Mouse (Mus musculus): ENCODE data around the gene Ank2.

- TF ChIP-seq CTCF (IDR thresholded peaks at IDR 0.05; ENCODE audit: extremely low read depth, insufficient read length, insufficient replicate concordance, low read depth, low read length) (no peak), POLR2A (IDR thresholded peaks at IDR 0.05; ENCODE audit: low read depth, low read length) (no peak)
Observed at GRCm38 (mm10) chr3:127275953-127276352, 223.2 kb downstream of the Ank2 start.

Measured in small intestine, adult 2 months (tissue).